Mouse (Mus musculus): ENCODE results near the gene Hoxd9.
A peak's percentile ranks its signal among the peaks of the same experiment; 100 is the strongest.

Gene Hoxd9

DNA sequence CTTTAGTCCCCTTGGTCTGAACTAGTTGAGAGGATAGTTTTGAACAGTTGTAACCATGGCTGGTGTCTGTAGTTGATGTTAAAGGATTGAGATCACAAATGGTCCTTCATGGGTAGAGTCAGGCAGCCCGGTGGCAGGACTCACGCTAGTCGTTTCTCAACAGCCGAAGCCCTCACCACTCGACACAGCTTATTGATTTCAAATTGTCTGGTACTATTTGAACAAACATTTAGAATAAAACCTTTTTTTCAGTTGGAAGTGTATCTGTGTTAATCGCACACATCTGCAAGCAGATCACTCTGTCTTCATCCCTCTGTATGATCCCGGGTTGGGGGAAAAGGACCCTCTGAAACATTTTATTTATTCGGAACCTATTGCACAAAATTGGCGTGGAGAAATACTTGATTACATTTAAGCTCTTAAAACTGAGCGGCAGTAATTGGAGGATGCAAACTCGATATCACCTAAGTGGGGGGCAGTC is 50.2 kb downstream of the Hoxd9 start:
- DNase-seq (ENCODE audit: low read depth, low spot score) = no peak

DNA sequence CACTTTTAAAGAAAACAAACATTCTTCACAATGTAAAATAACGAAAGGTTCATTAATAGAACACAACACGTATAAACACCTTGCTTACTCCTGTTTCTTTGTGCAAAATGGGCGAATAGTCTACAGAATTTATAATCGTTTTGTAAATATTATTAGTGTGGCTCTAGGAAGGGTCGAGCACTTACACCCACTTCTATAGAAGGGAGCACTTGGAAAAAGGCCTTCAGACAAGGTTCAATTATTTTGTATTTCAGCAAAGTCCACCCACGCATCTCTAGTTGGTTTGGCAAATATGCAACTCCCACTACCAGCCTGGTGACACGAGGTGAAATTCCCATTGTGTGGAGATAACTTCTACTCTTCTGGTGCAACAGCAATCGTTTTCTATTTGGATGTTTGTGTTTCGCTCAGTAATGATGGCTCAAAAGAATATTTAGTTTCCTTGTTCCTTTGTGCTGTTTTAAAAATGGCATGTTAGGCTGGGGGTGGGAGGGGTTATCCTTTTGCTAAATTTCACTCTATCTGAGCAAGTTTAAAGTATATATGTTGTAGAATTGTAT is 51.0 kb downstream of the Hoxd9 start:
- DNase-seq (ENCODE audit: low read depth, low spot score) = no peak

DNA sequence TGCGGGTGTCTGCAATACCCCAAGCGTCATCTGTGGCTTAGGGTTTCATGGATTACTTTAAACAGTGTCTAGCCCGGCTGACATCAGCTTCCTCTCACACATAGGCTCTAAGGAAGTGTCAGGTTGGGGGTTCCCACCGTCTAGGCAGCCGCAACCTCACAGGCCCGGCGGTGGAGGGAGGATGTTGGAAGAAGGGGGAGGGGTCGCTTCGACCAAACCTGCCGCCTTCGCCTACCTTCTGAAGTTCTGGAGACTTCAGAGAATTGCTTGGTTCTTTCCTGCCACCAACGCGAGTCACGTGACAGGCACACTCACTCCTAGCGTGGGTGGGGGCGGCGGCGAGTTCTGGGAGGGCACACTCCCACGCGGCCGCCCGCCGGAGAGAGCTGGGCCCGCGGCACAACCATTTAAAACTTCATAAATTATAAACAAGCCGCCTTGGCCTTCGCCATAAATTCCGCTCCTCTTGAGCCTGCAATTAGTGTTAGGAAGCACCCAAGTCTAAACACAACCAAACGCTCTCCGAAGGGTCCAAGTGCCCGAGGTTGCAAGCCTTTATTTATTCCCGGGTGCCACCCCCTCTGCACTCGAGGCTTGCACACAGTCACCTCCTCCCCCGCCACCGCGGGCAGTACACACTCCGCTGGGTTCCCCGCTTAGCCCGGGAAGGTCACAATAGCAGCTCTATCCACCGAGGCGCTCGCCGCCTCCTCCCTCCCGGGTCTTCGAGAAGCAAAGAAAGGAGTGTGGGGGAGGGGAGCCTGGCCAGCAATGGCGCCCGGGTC is 52.0 kb downstream of the Hoxd9 start:
- DNase-seq (ENCODE audit: low read depth, low spot score) = peak; percentile 68
